Mouse (Mus musculus) liver, postnatal 0 days (tissue): ENCODE results near the gene Efna5.

ENCODE experiments used
- CTCF ChIP-seq: sonication (generic); IDR thresholded peaks from 2 replicates; pipeline ENCODE4 v1.5.1; 2016; ENCODE audit warnings: antibody characterized with exemption, low read depth
- EP300 ChIP-seq: IDR thresholded peaks from 2 replicates; pipeline ENCODE4 v1.6.1; 2016; ENCODE audit warnings: antibody characterized with exemption, low read depth, mild to moderate bottlenecking

DNA sequence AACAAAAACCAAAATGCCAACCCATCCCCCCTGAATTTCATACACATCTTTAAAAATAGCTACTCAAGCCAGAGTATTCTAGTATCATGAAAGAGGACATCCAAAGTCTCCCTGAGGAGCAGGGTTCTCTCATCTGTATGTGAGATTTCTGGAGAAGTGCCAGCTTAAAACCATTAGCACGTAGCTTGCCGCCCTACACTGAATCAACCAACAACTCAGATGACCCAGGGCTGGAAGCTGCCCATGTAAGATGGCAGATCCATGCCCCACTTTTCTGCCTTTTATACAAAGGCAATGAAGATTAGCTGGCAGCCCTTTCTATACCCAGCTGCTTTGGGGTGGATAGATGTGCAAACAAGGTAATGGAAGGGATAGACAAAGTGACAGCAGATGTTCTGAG lies 216.4 kb downstream of the Efna5 start:
- TF ChIP-seq CTCF (no peak), EP300 (no peak)
